Mouse (Mus musculus) liver, postnatal 0 days (tissue): ENCODE measurements around the gene Cd6. TPM values are rescaled to one million over a fixed set of nuclear protein-coding genes. Genes with fewer than 3 reads are reported as not detected.

Experiments
- ATAC-seq: fragments of 200-750 bp; cut with Nextera tagmentation; 2 replicates; pipeline ENCODE4 v1.8.0; 2017; ENCODE audit warnings: mild to moderate bottlenecking, moderate library complexity
- DNase-seq: peaks from one replicate; pipeline ENCODE4 v3.0.0-alpha.2; 2016
- H3K27ac ChIP-seq: fragments of 300-500 bp; sonication (generic); 2 replicates; pipeline ENCODE4 v1.5.1; 2014; ENCODE audit warnings: antibody characterized with exemption, moderate library complexity, mild to moderate bottlenecking, low read depth
- H3K27me3 ChIP-seq: fragments of 300-500 bp; sonication (generic); 2 replicates; pipeline ENCODE4 v1.6.1; 2014; ENCODE audit warnings: low read length, control low read depth, mixed read lengths; ENCODE audit not compliant: insufficient read depth
- H3K36me3 ChIP-seq: fragments of 300-500 bp; sonication (generic); replicated peaks from 2 replicates; pipeline ENCODE4 v1.6.1; 2014; ENCODE audit warnings: mild to moderate bottlenecking, control low read depth, low read length, moderate library complexity, mixed read lengths; ENCODE audit not compliant: insufficient read depth
- H3K4me1 ChIP-seq: fragments of 300-500 bp; sonication (generic); 2 replicates; pipeline ENCODE4 v1.6.1; 2014; ENCODE audit warnings: antibody characterized with exemption, mild to moderate bottlenecking, control low read depth; ENCODE audit not compliant: insufficient read depth
- H3K4me2 ChIP-seq: fragments of 300-500 bp; sonication (generic); 2 replicates; pipeline ENCODE4 v1.6.1; 2014; ENCODE audit warnings: low read depth, mild to moderate bottlenecking, low read length, moderate library complexity, mixed read lengths
- H3K4me3 ChIP-seq: fragments of 300-500 bp; sonication (generic); 2 replicates; pipeline ENCODE4 v1.5.1; 2014; ENCODE audit warnings: low read depth, low read length
- H3K9ac ChIP-seq: fragments of 300-500 bp; sonication (generic); replicated peaks from 2 replicates; pipeline ENCODE4 v1.6.1; 2014; ENCODE audit warnings: mild to moderate bottlenecking, moderate library complexity
- H3K9me3 ChIP-seq: fragments of 300-500 bp; sonication (generic); 2 replicates; pipeline ENCODE4 v1.6.1; 2016; ENCODE audit warnings: mild to moderate bottlenecking, control low read depth, low read length, mixed read lengths
- CTCF ChIP-seq: sonication (generic); IDR thresholded peaks from 2 replicates; pipeline ENCODE4 v1.5.1; 2016; ENCODE audit warnings: antibody characterized with exemption, low read depth
- EP300 ChIP-seq: IDR thresholded peaks from 2 replicates; pipeline ENCODE4 v1.6.1; 2016; ENCODE audit warnings: antibody characterized with exemption, low read depth, mild to moderate bottlenecking
- WGBS: fragments of 180-500 bp; shearing (Covaris S2); extraction: QIAGEN DNeasy Blood & Tissue Kit; methylation state at CpG from one replicate; pipeline ENCODE4 v1.1.7; 2014; ENCODE audit not compliant: insufficient replicate concordance; 5-methylcytosine and 5-hydroxymethylcytosine counted together
- polyA plus RNA-seq: library from polyadenylated mRNA; unstranded; fragments of >200 nt; fragmentation: Nextera tagmentation; extraction: Ambion mirVana; gene quantifications from 2 replicates; pipeline ENCODE4 v1.2.1, GENCODE M21; 2015

The Cd6 gene
- polyA plus RNA-seq, 1 experiment from 2014 or later, result 0.11 TPM

- H3K27me3 ChIP-seq, result no peaks in the 10 kb centered on the region
- TF ChIP-seq CTCF (no peak), EP300 (peak; percentile 49; the same call in 1 of the 2 replicates)
- H3K9ac ChIP-seq, result peak overlapping the region; percentile 48; the same call in 1 of the 2 replicates
- peak overlapping the region; percentile 38 for H3K4me3 ChIP-seq
- DNase-seq (peak; percentile 48), ATAC-seq (peak; percentile 71)
- peaks cover 7% of the 10 kb centered on the region for H3K4me1 ChIP-seq
- peak overlapping the region; percentile 92 for H3K27ac ChIP-seq
- H3K9me3 ChIP-seq, result no peaks in the 10 kb centered on the region
- no peaks in the 10 kb centered on the region for H3K36me3 ChIP-seq
- peak overlapping the region; percentile 58 for H3K4me2 ChIP-seq
- WGBS, result 30% methylated on average over 16 of the region's 16 CpGs
Observed at GRCm38 (mm10) chr19:10841721-10842626, 12.1 kb upstream of the Cd6 start.

GRCm38 (mm10) chr19:10839010-10839892, 9.4 kb upstream of the Cd6 start, which contains the start of gene Slc15a3:
Gene Slc15a3, plus strand, starts transcription at chr19:10839727.
- Histone ChIP-seq H3K36me3 (no peaks in the 10 kb centered on the region), H3K4me3 (no peak within 1 kb of the TSS), H3K9ac (no peak within 1 kb of the TSS), H3K9me3 (no peaks in the 10 kb centered on the region), H3K4me2 (no peak within 1 kb of the TSS), H3K4me1 (peaks cover 4% of the 10 kb centered on the region), H3K27ac (no peak within 1 kb of the TSS), H3K27me3 (no peaks in the 10 kb centered on the region)
- TF ChIP-seq CTCF, result no peak
- TF ChIP-seq EP300, result no peak
- WGBS, result 56% methylated on average over 15 of the region's 15 CpGs
- ATAC-seq, result no peak
- DNase-seq, result no peak

- no peak overlapping the region for H3K4me3 ChIP-seq
- H3K9ac ChIP-seq, result no peak overlapping the region
- no peak overlapping the region for H3K4me2 ChIP-seq
- H3K36me3 ChIP-seq, result no peaks in the 10 kb centered on the region
- no peaks in the 10 kb centered on the region for H3K27me3 ChIP-seq
- ATAC-seq (no peak), DNase-seq (no peak)
- H3K27ac ChIP-seq, result no peak overlapping the region
- H3K9me3 ChIP-seq, result no peaks in the 10 kb centered on the region
- WGBS, result 62% methylated on average over 3 of the region's 3 CpGs
- TF ChIP-seq CTCF, result no peak
- TF ChIP-seq EP300, result no peak
- 0 out of 2 replicates have a peak, but pooled peaks cover 2% of the 10 kb centered on the region for H3K4me1 ChIP-seq
Observed at GRCm38 (mm10) chr19:10835671-10836070, 5.8 kb upstream of the Cd6 start.

- Histone ChIP-seq H3K4me3 (no peak overlapping the region), H3K27me3 (no peaks in the 10 kb centered on the region), H3K4me1 (0 out of 2 replicates have a peak, but pooled peaks cover 2% of the 10 kb centered on the region), H3K4me2 (no peak overlapping the region), H3K9me3 (no peaks in the 10 kb centered on the region), H3K27ac (no peak overlapping the region), H3K9ac (no peak overlapping the region), H3K36me3 (no peaks in the 10 kb centered on the region)
- no peak for TF ChIP-seq EP300
- TF ChIP-seq CTCF, result no peak
- no peak for ATAC-seq
- no peak for DNase-seq
- 57% methylated on average over 3 of the region's 3 CpGs for WGBS
Observed at GRCm38 (mm10) chr19:10833611-10834010, 3.8 kb upstream of the Cd6 start.

- H3K9me3 ChIP-seq, result no peaks in the 10 kb centered on the region
- no peak overlapping the region for H3K4me3 ChIP-seq
- ATAC-seq (0 out of 2 replicates have a peak, but pooled peaks have one; percentile 10), DNase-seq (no peak)
- 0 out of 2 replicates have a peak, but pooled peaks cover 2% of the 10 kb centered on the region for H3K4me1 ChIP-seq
- WGBS, result 46% methylated on average over 3 of the region's 3 CpGs
- H3K9ac ChIP-seq, result no peak overlapping the region
- H3K27ac ChIP-seq, result no peak overlapping the region
- no peaks in the 10 kb centered on the region for H3K27me3 ChIP-seq
- no peaks in the 10 kb centered on the region for H3K36me3 ChIP-seq
- H3K4me2 ChIP-seq, result no peak overlapping the region
- TF ChIP-seq EP300 (no peak), CTCF (no peak)
Observed at GRCm38 (mm10) chr19:10832030-10832429, 2.2 kb upstream of the Cd6 start.

GRCm38 (mm10) chr19:10831424-10831823, 1.6 kb upstream of the Cd6 start:
- no peaks in the 10 kb centered on the region for H3K36me3 ChIP-seq
- peak; percentile 83 for DNase-seq
- no peak overlapping the region for H3K9ac ChIP-seq
- no peak for TF ChIP-seq EP300
- TF ChIP-seq CTCF, result peak; percentile 78
- peak; percentile 80 for ATAC-seq
- H3K4me2 ChIP-seq, result no peak overlapping the region
- no peak overlapping the region for H3K4me3 ChIP-seq
- H3K27ac ChIP-seq, result no peak overlapping the region
- 0 out of 2 replicates have a peak, but pooled peaks cover 2% of the 10 kb centered on the region for H3K4me1 ChIP-seq
- no peaks in the 10 kb centered on the region for H3K9me3 ChIP-seq
- WGBS, result 8% methylated on average over 5 of the region's 5 CpGs
- no peaks in the 10 kb centered on the region for H3K27me3 ChIP-seq
